14 mouse cellular contexts compared by ENCODE assay signal in genomic region chr13:8955127-8955526, GRCm38 (mm10). TPM values are rescaled to one million over a fixed set of nuclear protein-coding genes. Genes with fewer than 3 reads are reported as not detected.
DNase-seq lines count a peak whose midpoint lies in the region; ATAC-seq lines count a peak whose summit lies in the region.
"Not testable (repeated sequence)": the region's sequence is repeated elsewhere in the genome, so short reads cannot be mapped to it uniquely, and the experiment has no call there.
"Had no signal": no experiment of that assay in that cellular context is flagged by ENCODE, and none has a peak within 500 bp of the region (broad histone marks: within the 10 kb centered on the region; RNA-seq: fewer than 3 reads in every experiment).

No protein-coding gene starts in this region.

- not testable (repeated sequence) for H3K9me3 ChIP-seq in hindbrain, embryonic 14.5 days (ENCODE audit: control insufficient read depth, low read length); kidney, embryonic 16.5 days (ENCODE audit: low read length); midbrain, embryonic 16.5 days (replicated peaks; ENCODE audit: control insufficient read depth, low read length, poor library complexity, severe bottlenecking)

- H3K36me3 ChIP-seq in hindbrain, embryonic 14.5 days (replicated peaks; ENCODE audit: control insufficient read depth, insufficient read depth); kidney, embryonic 16.5 days (ENCODE audit: insufficient read depth, low read length); midbrain, embryonic 16.5 days (ENCODE audit: control insufficient read depth, insufficient read depth, low read length): not testable (repeated sequence)

- H3K9ac ChIP-seq in hindbrain, embryonic 14.5 days; kidney, embryonic 16.5 days (replicated peaks; ENCODE audit: low read length); midbrain, embryonic 16.5 days (ENCODE audit: low read depth, low read length): not testable (repeated sequence)

- H3K4me1 ChIP-seq in hindbrain, embryonic 14.5 days (replicated peaks; ENCODE audit: control insufficient read depth, insufficient read depth, low read length); kidney, embryonic 16.5 days (ENCODE audit: insufficient read depth, low read length); midbrain, embryonic 16.5 days (ENCODE audit: control insufficient read depth, insufficient read depth, low read length): not testable (repeated sequence)

- peak; percentile 25 for DNase-seq in heart, adult 11 months
- DNase-seq in hindbrain, embryonic 14.5 days (ENCODE audit: low spot score): not testable (repeated sequence)

- not testable (repeated sequence) for H3K27ac ChIP-seq in hindbrain, embryonic 14.5 days; kidney, embryonic 16.5 days (ENCODE audit: low read length); midbrain, embryonic 16.5 days (ENCODE audit: low read length)

- not testable (repeated sequence) for H3K27me3 ChIP-seq in hindbrain, embryonic 14.5 days (ENCODE audit: control insufficient read depth, insufficient read depth, low read length); kidney, embryonic 16.5 days (ENCODE audit: insufficient read depth, low read length); midbrain, embryonic 16.5 days (ENCODE audit: control insufficient read depth, insufficient read depth, low read depth, low read length)

- H3K4me2 ChIP-seq in hindbrain, embryonic 14.5 days (replicated peaks); kidney, embryonic 16.5 days (replicated peaks; ENCODE audit: low read depth, low read length); midbrain, embryonic 16.5 days (ENCODE audit: low read length): not testable (repeated sequence)

- ATAC-seq in hindbrain, embryonic 14.5 days (ENCODE audit: low FRiP score): peak; percentile 67; the same call in 1 of the 2 replicates
- 0 out of 2 replicates have a peak, but pooled peaks have one; percentile 44 for ATAC-seq in kidney, embryonic 16.5 days (ENCODE audit: low FRiP score, low TSS enrichment)
- ATAC-seq in midbrain, embryonic 16.5 days: 0 out of 2 replicates have a peak, but pooled peaks have one; percentile 42

- H3K4me3 ChIP-seq in hindbrain, embryonic 14.5 days (replicated peaks; ENCODE audit: low read length); kidney, embryonic 16.5 days (ENCODE audit: low read length); midbrain, embryonic 16.5 days (ENCODE audit: low read depth, low read length): not testable (repeated sequence)

- 71% methylated on average over 1 of the region's 2 CpGs for WGBS in hindbrain, embryonic 14.5 days
- 65% methylated on average over 2 of the region's 2 CpGs for WGBS in kidney, embryonic 16.5 days
- 88% methylated on average over 1 of the region's 2 CpGs for WGBS in midbrain, embryonic 16.5 days

RNA-seq across cellular contexts. Expression of gene Idi2, which starts 2.5 kb away (rescaled TPM):
- polyA plus RNA-seq in hindbrain, embryonic 14.5 days (2014; fragmentation: Nextera tagmentation; extraction: Ambion mirVana): not detected in 2 replicates
- polyA plus RNA-seq in kidney, embryonic 16.5 days (2015; fragmentation: Nextera tagmentation; extraction: Ambion mirVana): not detected in 2 replicates
- not detected in 2 replicates for polyA plus RNA-seq in midbrain, embryonic 16.5 days (2015; fragmentation: Nextera tagmentation; extraction: Ambion mirVana)
- polyA plus RNA-seq: adrenal gland, adult 2 months; brain, embryonic 14.5 days; C2C12; embryonic facial prominence, embryonic 11.5 days; erythroblast, embryonic 14.5 days; forebrain, embryonic 12.5 days; forebrain, embryonic 15.5 days; forebrain, postnatal 0 days had no signal

RNA-seq across cellular contexts. Expression of gene Gm9745, which starts 7.1 kb away (rescaled TPM):
- polyA plus RNA-seq in hindbrain, embryonic 14.5 days (2014; fragmentation: Nextera tagmentation; extraction: Ambion mirVana): not detected in 2 replicates
- polyA plus RNA-seq in kidney, embryonic 16.5 days (2015; fragmentation: Nextera tagmentation; extraction: Ambion mirVana): not detected in 2 replicates
- polyA plus RNA-seq in midbrain, embryonic 16.5 days (2015; fragmentation: Nextera tagmentation; extraction: Ambion mirVana): not detected in 2 replicates
- polyA plus RNA-seq: adrenal gland, adult 2 months; brain, embryonic 14.5 days; C2C12; embryonic facial prominence, embryonic 11.5 days; embryonic facial prominence, embryonic 13.5 days; erythroblast, embryonic 14.5 days; forebrain, embryonic 10.5 days; forebrain, embryonic 12.5 days; forebrain, embryonic 15.5 days; forebrain, postnatal 0 days had no signal

RNA-seq across cellular contexts. Expression of gene Gtpbp4, which starts 40.8 kb away (rescaled TPM):
- 59.1 and 65.9 TPM in 2 replicates for polyA plus RNA-seq in hindbrain, embryonic 14.5 days (2014; fragmentation: Nextera tagmentation; extraction: Ambion mirVana)
- polyA plus RNA-seq in kidney, embryonic 16.5 days (2015; fragmentation: Nextera tagmentation; extraction: Ambion mirVana): 80.9 and 82.6 TPM in 2 replicates
- polyA plus RNA-seq in midbrain, embryonic 16.5 days (2015; fragmentation: Nextera tagmentation; extraction: Ambion mirVana): 57.0 and 63.2 TPM in 2 replicates
